Mouse (Mus musculus): Measurements from ENCODE around the gene Slc25a39. TPM values are rescaled to one million over a fixed set of nuclear protein-coding genes. Genes with fewer than 3 reads are reported as not detected.

Slc25a39 gene
- total and polyA plus RNA-seq, 3 experiments, result 108 to 226 (median 199) TPM

DNA sequence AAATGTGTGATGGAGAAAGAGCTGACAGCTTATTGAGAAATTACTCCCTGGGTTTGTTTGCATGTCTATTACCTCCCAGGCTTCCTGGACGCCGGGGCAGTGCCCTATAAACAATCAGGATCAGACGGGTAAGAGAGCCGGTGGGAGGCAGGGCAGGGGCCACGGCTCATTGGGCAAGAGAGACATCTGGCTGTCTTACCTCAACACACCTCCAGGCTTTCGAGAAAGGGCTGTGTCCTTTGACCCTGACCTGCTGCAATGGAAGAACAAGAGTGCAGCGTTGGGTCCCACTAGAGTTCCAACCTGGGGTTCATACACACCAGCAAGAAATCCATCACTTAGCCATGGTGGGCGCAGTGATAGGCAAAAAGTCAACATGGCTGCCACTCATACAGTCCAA, 13.8 kb upstream of the Slc25a39 start:
- no peak for TF ChIP-seq MAFK (IDR thresholded peaks at IDR 0.05; ENCODE audit: insufficient replicate concordance, low read length)
- TF ChIP-seq USF1 (IDR thresholded peaks at IDR 0.05; ENCODE audit: low read depth, low read length), result no peak
- TF ChIP-seq MXI1 (IDR thresholded peaks at IDR 0.05; ENCODE audit: low read depth, low read length), result no peak
- TF ChIP-seq IRF4 (IDR thresholded peaks at IDR 0.05; ENCODE audit: low read depth, low read length), result no peak
- no peak for TF ChIP-seq MAZ (IDR thresholded peaks at IDR 0.05; ENCODE audit: low read depth, low read length)
- no peak for TF ChIP-seq CHD1 (IDR thresholded peaks at IDR 0.05; ENCODE audit: low read depth, low read length)
- TF ChIP-seq SMC3 (IDR thresholded peaks at IDR 0.05; ENCODE audit: low read depth, low read length), result no peak
- no peak for TF ChIP-seq JUN (IDR thresholded peaks at IDR 0.05; ENCODE audit: insufficient read depth, low read depth, low read length)
- TF ChIP-seq TCF12 (IDR thresholded peaks at IDR 0.05; ENCODE audit: low read depth, low read length), result no peak
- TF ChIP-seq MYC (IDR thresholded peaks at IDR 0.05; ENCODE audit: low read depth, low read length), result no peak
- TF ChIP-seq SIN3A (IDR thresholded peaks at IDR 0.05; ENCODE audit: low read length), result no peak
- no peak for TF ChIP-seq NRF1 (IDR thresholded peaks at IDR 0.05; ENCODE audit: low read depth, low read length)
- TF ChIP-seq HCFC1 (IDR thresholded peaks at IDR 0.05; ENCODE audit: low read depth, low read length), result no peak
- TF ChIP-seq GABPA (IDR thresholded peaks at IDR 0.05; ENCODE audit: insufficient replicate concordance, low read depth, low read length), result no peak
- DNase-seq (ENCODE audit: extremely low read depth), result no peak
- H3K36me3 ChIP-seq (replicated peaks in 1 of 2; ENCODE audit: control insufficient read depth in 1 of 2, insufficient read depth in 1 of 2, low read length in 1 of 2), result peaks cover 0 to 4% of the 10 kb centered on the region in 2 experiments
- peaks cover 0 to 10% of the 10 kb centered on the region in 2 experiments; a peak in 1 of 4 replicates for H3K4me1 ChIP-seq (ENCODE audit: control insufficient read depth in 1 of 2, insufficient read depth in 2 of 2)
- no peak overlapping the region for H3K27ac ChIP-seq (ENCODE audit: insufficient read depth, low read depth)
- in situ Hi-C loops (cut with MboI; ENCODE audit: low pct_ligation_motif_present, low pct_unique_long_range_greater_than_20kb, low sequenced_read_pairs), result no loop called here
- no peak overlapping the region for H3K4me2 ChIP-seq (ENCODE audit: insufficient read depth, low read depth, poor library complexity, severe bottlenecking)
- peaks cover 13% of the 10 kb centered on the region for H3K9me3 ChIP-seq (replicated peaks; ENCODE audit: low read length)
- no peaks in the 10 kb centered on the region for H3K79me2 ChIP-seq (replicated peaks; ENCODE audit: control insufficient read depth, extremely low read depth, insufficient read depth, poor library complexity, severe bottlenecking)
- H3K4me3 ChIP-seq (replicated peaks in 1 of 3; ENCODE audit: low read depth in 2 of 3, low read length in 2 of 3, poor library complexity in 1 of 3), result no peak overlapping the region
- dilution Hi-C loops (cut with MboI; ENCODE audit: extremely low pct_ligation_motif_present, extremely low pct_unique_long_range_greater_than_20kb, low sequenced_read_pairs), result loop anchor here (25.0 kb wide), 1 partner anchor 109 kb away; the partner anchor contains the start of gene Ubtf
- no peak overlapping the region for H3K9ac ChIP-seq (ENCODE audit: insufficient read depth, low read depth)
- H3K27me3 ChIP-seq (replicated peaks), result no peaks in the 10 kb centered on the region

DNA sequence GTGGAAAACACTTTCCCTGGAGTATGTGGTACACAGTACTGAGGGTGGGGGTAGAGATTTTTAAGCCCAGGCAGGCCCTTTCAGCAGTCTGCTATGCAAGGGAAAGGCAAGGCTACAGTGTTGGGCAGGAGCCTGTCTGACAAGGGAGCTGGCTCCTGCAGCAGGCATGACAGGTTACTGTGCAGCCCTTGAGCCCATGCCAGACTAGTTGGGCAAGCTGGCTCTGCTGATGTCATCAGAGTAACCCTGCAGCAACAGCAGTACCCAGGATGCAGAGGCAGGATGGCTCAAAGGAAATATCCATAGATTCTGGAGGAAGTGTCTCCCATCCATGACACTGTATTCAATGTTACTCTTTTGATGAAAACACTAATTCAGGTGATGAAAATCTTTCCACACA, 11.1 kb upstream of the Slc25a39 start:
- DNase-seq (ENCODE audit: extremely low read depth), result no peak
- Histone ChIP-seq H3K27me3 (replicated peaks) (no peaks in the 10 kb centered on the region), H3K4me2 (ENCODE audit: insufficient read depth, low read depth, poor library complexity, severe bottlenecking) (no peak overlapping the region), H3K9me3 (replicated peaks; ENCODE audit: low read length) (peaks cover 13% of the 10 kb centered on the region), H3K4me1 (ENCODE audit: control insufficient read depth in 1 of 2, insufficient read depth in 2 of 2) (peaks cover 0 to 4% of the 10 kb centered on the region in 2 experiments; a peak in 2 of 4 replicates), H3K4me3 (replicated peaks in 1 of 3; ENCODE audit: low read depth in 2 of 3, low read length in 2 of 3, poor library complexity in 1 of 3) (no peak overlapping the region), H3K36me3 (replicated peaks in 1 of 2; ENCODE audit: control insufficient read depth in 1 of 2, insufficient read depth in 1 of 2, low read length in 1 of 2) (no peaks in the 10 kb centered on the region), H3K27ac (ENCODE audit: insufficient read depth, low read depth) (no peak overlapping the region), H3K79me2 (replicated peaks; ENCODE audit: control insufficient read depth, extremely low read depth, insufficient read depth, poor library complexity, severe bottlenecking) (no peaks in the 10 kb centered on the region), H3K9ac (ENCODE audit: insufficient read depth, low read depth) (no peak overlapping the region)
- dilution Hi-C loops (cut with MboI; ENCODE audit: extremely low pct_ligation_motif_present, extremely low pct_unique_long_range_greater_than_20kb, low sequenced_read_pairs) (loop anchor here (25.0 kb wide), 1 partner anchor 107 kb away; the partner anchor contains the start of gene Ubtf), in situ Hi-C loops (cut with MboI; ENCODE audit: low pct_ligation_motif_present, low pct_unique_long_range_greater_than_20kb, low sequenced_read_pairs) (no loop called here)
- TF ChIP-seq SMC3 (IDR thresholded peaks at IDR 0.05; ENCODE audit: low read depth, low read length) (no peak), MEF2A (IDR thresholded peaks at IDR 0.05; ENCODE audit: borderline replicate concordance, low read depth, low read length) (no peak), USF2 (conservative IDR thresholded peaks at IDR 0.05; ENCODE audit: low read depth, low read length) (no peak)

Measured in CH12.LX (cell line).